Mouse (Mus musculus) kidney, embryonic 16.5 days (tissue): ENCODE measurements at regions not wholly inside any gene's neighbourhood (a gene's known extent, or its start where the extent isn't known, plus 50 kb on each side); places are given as distances from the start of the nearest gene placed in this dataset.

Experiments
- ATAC-seq: fragments of 200-750 bp; cut with Nextera tagmentation; 2 replicates; pipeline ENCODE4 v1.8.0; 2017; ENCODE audit warnings: moderate TSS enrichment; ENCODE audit not compliant: low FRiP score, low TSS enrichment
- H3K27ac ChIP-seq: fragments of 300-500 bp; sonication (generic); 2 replicates; pipeline ENCODE4 v1.5.1; 2014; ENCODE audit warnings: low read length
- H3K27me3 ChIP-seq: fragments of 300-500 bp; sonication (generic); 2 replicates; pipeline ENCODE4 v1.6.1; 2014; ENCODE audit warnings: low read length, control low read depth, mixed read lengths; ENCODE audit not compliant: insufficient read depth
- H3K36me3 ChIP-seq: fragments of 300-500 bp; sonication (generic); 2 replicates; pipeline ENCODE4 v1.6.1; 2014; ENCODE audit warnings: low read length, control low read depth, mixed read lengths; ENCODE audit not compliant: insufficient read depth
- H3K4me1 ChIP-seq: fragments of 300-500 bp; sonication (generic); 2 replicates; pipeline ENCODE4 v1.6.1; 2014; ENCODE audit warnings: low read length, control low read depth, mixed read lengths; ENCODE audit not compliant: insufficient read depth
- H3K4me2 ChIP-seq: fragments of 300-500 bp; sonication (generic); replicated peaks from 2 replicates; pipeline ENCODE4 v1.6.1; 2014; ENCODE audit warnings: low read depth, low read length
- H3K4me3 ChIP-seq: fragments of 300-500 bp; sonication (generic); 2 replicates; pipeline ENCODE4 v1.5.1; 2014; ENCODE audit warnings: mild to moderate bottlenecking, low read length
- H3K9ac ChIP-seq: fragments of 300-500 bp; sonication (generic); replicated peaks from 2 replicates; pipeline ENCODE4 v1.6.1; 2014; ENCODE audit warnings: low read length
- H3K9me3 ChIP-seq: fragments of 300-500 bp; sonication (generic); 2 replicates; pipeline ENCODE4 v1.6.1; 2016; ENCODE audit warnings: low read length, control low read depth
- WGBS: fragments of 180-500 bp; shearing (Covaris S2); extraction: QIAGEN DNeasy Blood & Tissue Kit; methylation state at CpG from one replicate; pipeline ENCODE4 v1.1.7; 2014; 5-methylcytosine and 5-hydroxymethylcytosine counted together

DNA sequence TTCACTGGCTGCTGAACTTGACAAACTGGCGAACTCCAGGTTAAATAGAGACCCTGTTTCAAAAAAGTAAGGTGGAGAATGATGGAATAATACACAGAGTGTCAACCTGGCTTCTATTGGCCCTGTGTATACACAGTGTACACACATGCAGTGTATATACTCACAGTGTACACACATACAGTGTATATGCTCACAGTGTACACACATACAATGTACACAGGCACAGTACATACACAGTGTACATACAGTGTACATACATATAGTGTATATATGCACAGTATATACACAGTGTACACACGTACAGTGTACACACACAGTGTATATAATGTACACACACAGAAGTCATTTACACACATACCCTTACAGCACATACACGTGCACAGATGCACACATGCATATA is 52.4 kb upstream of the Aldh1b1 start:
- Histone ChIP-seq H3K9me3 (no peaks in the 10 kb centered on the region), H3K4me2 (no peak overlapping the region), H3K27ac (no peak overlapping the region), H3K36me3 (no peaks in the 10 kb centered on the region), H3K27me3 (no peaks in the 10 kb centered on the region), H3K4me3 (no peak overlapping the region), H3K9ac (no peak overlapping the region), H3K4me1 (0 out of 2 replicates have a peak, but pooled peaks cover 2% of the 10 kb centered on the region)
- 93% methylated on average over 3 of the region's 3 CpGs for WGBS
- no peak for ATAC-seq

DNA sequence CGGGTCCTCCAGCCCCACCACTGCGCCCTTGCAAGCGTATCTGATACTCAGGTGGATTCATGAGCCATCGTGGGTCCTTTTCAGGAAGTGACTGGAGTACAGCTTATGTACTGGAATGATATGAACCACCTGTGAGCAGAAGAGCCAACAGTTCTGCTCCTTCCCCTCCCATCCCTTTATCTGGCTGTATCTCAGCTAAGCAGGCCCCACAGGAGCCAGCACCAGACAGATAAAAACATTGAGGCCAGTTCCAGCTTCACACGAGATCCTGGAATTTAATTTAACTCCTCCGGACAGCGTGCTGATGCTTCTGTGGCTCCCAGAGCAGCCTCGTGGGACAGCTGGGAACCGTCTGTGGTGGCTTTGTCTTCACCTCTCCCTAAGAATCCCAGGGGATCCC is 53.1 kb upstream of the Aldh1b1 start:
- no peak overlapping the region for H3K9ac ChIP-seq
- H3K27ac ChIP-seq = no peak overlapping the region
- H3K4me2 ChIP-seq = no peak overlapping the region
- H3K36me3 ChIP-seq = no peaks in the 10 kb centered on the region
- H3K9me3 ChIP-seq = no peaks in the 10 kb centered on the region
- ATAC-seq = no peak
- no peak overlapping the region for H3K4me3 ChIP-seq
- no peaks in the 10 kb centered on the region for H3K27me3 ChIP-seq
- 39% methylated on average over 9 of the region's 9 CpGs for WGBS
- H3K4me1 ChIP-seq = 0 out of 2 replicates have a peak, but pooled peaks cover 2% of the 10 kb centered on the region

- Histone ChIP-seq H3K4me2 (no peak overlapping the region), H3K27ac (no peak overlapping the region), H3K9ac (no peak overlapping the region), H3K27me3 (no peaks in the 10 kb centered on the region), H3K4me1 (0 out of 2 replicates have a peak, but pooled peaks cover 2% of the 10 kb centered on the region), H3K4me3 (no peak overlapping the region), H3K36me3 (no peaks in the 10 kb centered on the region), H3K9me3 (no peaks in the 10 kb centered on the region)
- WGBS = 96% methylated on average over 4 of the region's 4 CpGs
- no peak for ATAC-seq
Observed at GRCm38 (mm10) chr4:45744849-45745407, 53.9 kb upstream of the Aldh1b1 start.

DNA sequence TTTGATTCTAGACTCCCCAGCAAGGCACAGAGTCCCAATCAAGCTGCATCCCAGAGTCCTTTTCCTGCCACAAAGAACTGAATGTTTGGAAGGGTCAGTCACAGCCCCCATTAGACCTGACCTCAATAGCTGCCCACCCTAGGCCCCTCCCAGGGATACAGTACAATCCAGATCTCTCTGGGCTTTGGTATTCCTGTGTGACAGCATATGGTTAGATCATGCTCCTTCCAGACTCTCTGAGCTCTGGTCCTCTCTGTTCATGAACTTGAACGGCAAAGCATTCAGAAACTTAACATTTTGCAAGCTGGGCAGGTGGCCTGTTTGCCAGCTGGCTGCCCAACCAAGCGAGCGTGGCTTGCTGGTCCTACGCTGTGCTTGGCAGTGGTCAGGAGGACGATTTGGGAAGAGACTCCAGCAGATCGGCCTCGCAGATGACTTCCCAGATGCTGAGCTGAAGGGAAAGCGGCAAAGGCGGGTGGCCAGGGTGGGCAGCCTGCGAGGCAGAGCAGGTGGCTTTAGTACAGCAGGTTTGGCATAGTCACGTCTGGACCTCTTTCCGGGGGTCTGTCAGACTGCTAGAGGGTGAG is 58.0 kb upstream of the Aldh1b1 start:
- WGBS = 85% methylated on average over 12 of the region's 12 CpGs
- H3K4me3 ChIP-seq = no peak overlapping the region
- ATAC-seq = no peak
- H3K9ac ChIP-seq = no peak overlapping the region
- H3K36me3 ChIP-seq = no peaks in the 10 kb centered on the region
- 0 out of 2 replicates have a peak, but pooled peaks cover under 1% of the 10 kb centered on the region for H3K4me1 ChIP-seq
- H3K27ac ChIP-seq = no peak overlapping the region
- H3K9me3 ChIP-seq = no peaks in the 10 kb centered on the region
- H3K27me3 ChIP-seq = no peaks in the 10 kb centered on the region
- H3K4me2 ChIP-seq = no peak overlapping the region

- Histone ChIP-seq H3K4me2 (no peak overlapping the region), H3K36me3 (no peaks in the 10 kb centered on the region), H3K9ac (no peak overlapping the region), H3K4me3 (no peak overlapping the region), H3K9me3 (no peaks in the 10 kb centered on the region), H3K27ac (no peak overlapping the region), H3K27me3 (no peaks in the 10 kb centered on the region), H3K4me1 (no peaks in the 10 kb centered on the region)
- WGBS = 82% methylated on average over 5 of the region's 5 CpGs
- no peak for ATAC-seq
Observed at GRCm38 (mm10) chr4:45740319-45740718, 58.5 kb upstream of the Aldh1b1 start.

DNA sequence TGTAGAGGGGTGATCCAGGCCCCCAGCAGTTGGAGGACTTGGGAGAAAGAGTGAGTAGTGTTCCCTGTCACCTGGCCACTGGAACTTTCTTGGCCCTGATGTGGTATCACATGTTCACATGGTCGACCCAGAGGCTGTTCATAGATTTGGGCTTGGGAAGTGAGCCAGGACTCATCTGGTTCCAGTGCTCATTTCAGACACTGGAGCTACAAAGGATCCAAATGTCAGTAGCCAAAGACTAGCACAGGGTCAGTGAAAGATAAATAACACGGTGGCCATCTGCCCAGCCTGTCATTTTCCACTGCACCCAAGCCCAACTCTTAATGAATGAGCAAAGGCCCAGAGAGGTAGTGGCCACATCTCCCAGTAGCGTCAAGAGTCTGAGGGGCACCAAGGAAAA is 59.1 kb upstream of the Aldh1b1 start:
- Histone ChIP-seq H3K27ac (no peak overlapping the region), H3K36me3 (no peaks in the 10 kb centered on the region), H3K9ac (no peak overlapping the region), H3K4me2 (no peak overlapping the region), H3K9me3 (no peaks in the 10 kb centered on the region), H3K27me3 (no peaks in the 10 kb centered on the region), H3K4me1 (no peaks in the 10 kb centered on the region), H3K4me3 (no peak overlapping the region)
- no peak for ATAC-seq
- WGBS = 71% methylated on average over 3 of the region's 3 CpGs

GRCm38 (mm10) chr4:45739168-45739567 is 59.7 kb upstream of the Aldh1b1 start:
- H3K9ac ChIP-seq = no peak overlapping the region
- H3K4me3 ChIP-seq = no peak overlapping the region
- no peak overlapping the region for H3K27ac ChIP-seq
- WGBS = 64% methylated on average over 9 of the region's 9 CpGs
- H3K9me3 ChIP-seq = no peaks in the 10 kb centered on the region
- no peak for ATAC-seq
- no peaks in the 10 kb centered on the region for H3K27me3 ChIP-seq
- no peaks in the 10 kb centered on the region for H3K4me1 ChIP-seq
- H3K36me3 ChIP-seq = no peaks in the 10 kb centered on the region
- H3K4me2 ChIP-seq = no peak overlapping the region

DNA sequence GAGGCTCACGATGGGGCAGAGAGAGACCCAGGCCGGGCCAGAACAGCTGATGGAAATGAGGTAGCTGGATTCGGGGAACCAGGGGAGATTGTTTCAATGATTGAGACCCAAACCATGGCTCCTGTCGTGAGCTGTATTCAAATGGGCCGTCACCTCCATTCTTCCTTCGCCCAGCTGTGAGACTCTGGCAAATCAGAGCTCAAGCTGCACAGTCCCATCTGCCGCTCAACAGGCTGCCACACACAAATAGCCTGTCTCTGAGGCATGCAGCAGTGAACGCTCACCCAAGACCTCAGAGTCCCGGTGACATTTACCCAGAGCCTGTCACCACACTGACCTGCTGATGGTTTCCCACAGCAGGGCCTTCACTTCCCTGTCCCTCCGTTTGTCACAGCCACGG is 60.1 kb upstream of the Aldh1b1 start:
- ATAC-seq = no peak
- no peaks in the 10 kb centered on the region for H3K4me1 ChIP-seq
- H3K4me2 ChIP-seq = no peak overlapping the region
- no peaks in the 10 kb centered on the region for H3K36me3 ChIP-seq
- no peak overlapping the region for H3K9ac ChIP-seq
- no peak overlapping the region for H3K27ac ChIP-seq
- WGBS = 71% methylated on average over 11 of the region's 11 CpGs
- H3K4me3 ChIP-seq = no peak overlapping the region
- no peaks in the 10 kb centered on the region for H3K9me3 ChIP-seq
- no peaks in the 10 kb centered on the region for H3K27me3 ChIP-seq

GRCm38 (mm10) chr4:45736215-45736815 is 62.5 kb upstream of the Aldh1b1 start:
- 0 out of 2 replicates have a peak, but pooled peaks cover under 1% of the 10 kb centered on the region for H3K27me3 ChIP-seq
- no peaks in the 10 kb centered on the region for H3K36me3 ChIP-seq
- no peak overlapping the region for H3K27ac ChIP-seq
- no peak for ATAC-seq
- no peak overlapping the region for H3K4me3 ChIP-seq
- H3K9ac ChIP-seq = no peak overlapping the region
- H3K4me1 ChIP-seq = no peaks in the 10 kb centered on the region
- 47% methylated on average over 10 of the region's 10 CpGs for WGBS
- no peak overlapping the region for H3K4me2 ChIP-seq
- H3K9me3 ChIP-seq = no peaks in the 10 kb centered on the region

- Histone ChIP-seq H3K9me3 (no peaks in the 10 kb centered on the region), H3K9ac (no peak overlapping the region), H3K4me3 (no peak overlapping the region), H3K4me2 (no peak overlapping the region), H3K27me3 (peaks cover 8% of the 10 kb centered on the region; the same call in 1 of the 2 replicates), H3K4me1 (no peaks in the 10 kb centered on the region), H3K27ac (no peak overlapping the region), H3K36me3 (no peaks in the 10 kb centered on the region)
- ATAC-seq = no peak
- 91% methylated on average over 6 of the region's 6 CpGs for WGBS
Observed at GRCm38 (mm10) chr4:45734011-45734410, 64.8 kb upstream of the Aldh1b1 start.
